Mouse (Mus musculus) fat pad, adult 2 months (tissue): ENCODE results near the gene Ecm1.
"Not testable (repeated sequence)": the region's sequence is repeated elsewhere in the genome, so short reads cannot be mapped to it uniquely, and the experiment has no call there.

Experiments
- DNase-seq: peaks from one replicate; pipeline ENCODE4 v3.0.0-alpha.2; 2011; ENCODE audit warnings: low read depth, low spot score; ENCODE audit errors: extremely low read depth

The Ecm1 gene

DNA sequence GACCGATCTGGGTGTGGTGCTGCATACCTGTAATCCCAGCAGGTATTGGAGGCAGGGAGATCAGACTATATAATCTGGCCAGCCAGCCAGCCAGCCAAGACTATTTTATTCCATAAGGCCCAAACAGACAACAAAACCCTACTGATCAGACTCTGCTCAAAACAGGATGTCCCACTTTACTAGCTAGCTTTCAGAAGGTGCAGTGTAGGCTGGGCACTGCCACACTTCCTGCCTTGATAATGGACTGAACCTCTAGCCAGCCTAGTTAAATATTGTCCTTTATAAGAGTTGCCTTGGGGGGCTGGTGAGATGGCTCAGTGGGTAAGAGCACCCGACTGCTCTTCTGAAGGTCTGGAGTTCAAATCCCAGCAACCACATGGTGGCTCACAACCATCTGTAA, 48.8 kb downstream of the Ecm1 start:
- not testable (repeated sequence) for DNase-seq

GRCm38 (mm10) chr3:95689940-95690339, 49.4 kb downstream of the Ecm1 start:
- DNase-seq: no peak

DNA sequence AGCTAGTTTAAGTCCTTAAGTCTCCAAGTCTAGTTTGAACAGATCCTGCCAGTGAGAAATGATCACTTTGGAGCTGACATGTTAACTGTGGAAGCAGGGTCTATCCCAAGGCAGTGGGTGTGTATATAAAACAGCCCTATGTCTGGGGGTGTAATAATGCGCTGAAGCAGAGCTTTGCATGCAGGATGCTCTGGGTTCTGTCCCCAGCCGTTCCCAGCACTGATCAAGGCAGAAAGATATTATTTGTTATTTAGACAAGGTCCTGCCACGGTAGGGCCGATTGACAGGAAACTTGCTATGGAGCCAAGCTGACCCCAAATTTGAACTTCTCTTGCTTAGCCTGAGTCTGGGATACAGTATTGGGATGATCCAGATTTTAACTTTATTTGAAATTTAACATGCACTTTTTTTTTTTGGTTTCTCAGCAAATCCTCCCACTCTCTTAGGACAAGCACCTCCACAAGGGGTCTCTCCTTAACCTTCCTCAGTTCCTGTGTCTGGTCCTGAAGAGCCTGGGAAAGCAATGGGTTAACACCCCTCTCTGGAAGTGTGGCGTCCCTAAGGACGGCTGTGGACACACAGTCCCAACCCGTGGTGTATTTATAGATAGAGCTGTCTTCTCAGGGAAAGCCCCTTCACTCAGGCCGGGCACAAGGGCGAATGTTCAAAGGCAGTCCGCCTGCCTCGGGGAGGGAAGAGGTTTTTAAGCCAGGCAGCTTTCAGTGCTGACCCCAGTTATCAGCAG, 50.0 kb downstream of the Ecm1 start:
- DNase-seq: no peak

DNA sequence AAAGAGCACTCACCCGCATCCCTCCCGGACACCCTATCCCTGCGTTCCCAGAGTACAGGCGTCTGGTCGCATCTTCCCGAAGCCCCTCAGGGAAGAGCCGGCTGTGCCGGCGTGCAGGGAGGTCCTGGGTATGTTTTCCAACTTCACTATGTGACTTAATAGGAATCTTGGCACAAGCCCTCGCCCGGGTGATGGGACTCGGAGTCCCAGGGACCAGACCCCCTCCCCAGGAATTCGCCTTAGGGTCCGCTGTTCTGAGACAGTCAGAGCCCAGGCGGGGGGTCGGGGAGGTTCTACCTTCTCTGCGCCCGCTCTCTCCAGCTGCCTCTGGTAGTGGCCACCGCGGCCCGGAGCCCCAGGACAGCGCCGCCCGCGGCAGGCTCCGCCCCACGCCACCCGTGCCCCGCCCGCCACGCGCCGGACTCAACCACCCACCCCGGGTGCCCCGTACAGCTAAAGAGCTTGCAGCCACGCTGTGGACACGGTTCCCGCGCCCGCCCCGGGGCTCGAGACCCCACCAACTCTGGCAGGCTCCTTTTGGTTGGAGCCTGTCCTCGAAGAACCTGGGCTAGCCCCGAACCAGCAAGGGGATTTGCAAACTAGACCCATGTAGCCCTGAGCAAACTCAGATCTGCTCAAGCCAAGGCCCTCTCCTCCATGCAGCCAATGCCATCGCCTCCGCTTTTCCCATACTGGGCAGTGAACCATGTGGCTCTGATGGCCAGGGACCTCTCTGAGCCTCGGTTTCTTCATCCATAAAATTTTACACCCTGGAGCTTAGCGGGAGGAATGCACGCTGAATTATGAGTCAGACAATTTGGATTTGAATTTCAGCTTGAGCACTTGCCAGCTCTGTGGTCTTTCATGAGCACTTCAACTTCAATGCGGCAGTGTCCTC, 51.6 kb downstream of the Ecm1 start, which contains the start of gene Adamtsl4:
Gene Adamtsl4 (minus strand): TSS at position 394 of the 898 bp plus-strand sequence.
- no peak for DNase-seq

- no peak for DNase-seq
Observed at GRCm38 (mm10) chr3:95687168-95687523, 52.2 kb downstream of the Ecm1 start.

DNA sequence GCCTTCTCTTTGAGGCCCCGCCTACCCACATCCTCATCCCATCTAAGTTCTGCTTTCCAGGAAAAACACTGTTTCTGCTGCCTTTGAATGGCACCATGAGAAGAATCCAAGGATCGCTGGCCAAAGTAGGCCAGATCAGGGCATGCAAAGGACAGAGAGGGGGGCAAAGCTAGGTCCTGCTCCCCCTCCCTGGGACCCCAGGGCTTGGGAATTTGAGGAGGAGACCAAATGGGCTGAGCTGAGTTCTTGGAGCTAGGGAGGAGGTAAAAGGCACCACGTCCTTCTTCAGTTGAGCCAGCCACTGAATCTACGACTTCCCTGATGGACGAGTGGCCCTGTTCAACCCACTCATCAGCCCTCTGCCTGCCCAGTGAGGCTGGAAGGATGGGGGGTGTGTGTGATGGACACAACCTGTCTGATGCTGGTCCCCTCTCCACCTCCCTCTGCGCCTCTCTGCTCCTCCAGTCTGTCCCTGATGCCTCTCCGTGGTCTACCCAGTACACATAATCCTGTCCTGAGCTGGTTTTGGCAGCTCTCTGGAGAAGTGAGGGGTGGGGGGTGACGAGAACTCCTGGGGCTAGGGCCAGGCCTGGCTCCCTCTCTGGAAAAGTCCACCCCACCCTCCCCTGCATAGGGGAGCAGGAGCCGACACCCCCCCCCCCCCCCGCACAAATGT, 52.7 kb downstream of the Ecm1 start:
- DNase-seq: no peak

DNA sequence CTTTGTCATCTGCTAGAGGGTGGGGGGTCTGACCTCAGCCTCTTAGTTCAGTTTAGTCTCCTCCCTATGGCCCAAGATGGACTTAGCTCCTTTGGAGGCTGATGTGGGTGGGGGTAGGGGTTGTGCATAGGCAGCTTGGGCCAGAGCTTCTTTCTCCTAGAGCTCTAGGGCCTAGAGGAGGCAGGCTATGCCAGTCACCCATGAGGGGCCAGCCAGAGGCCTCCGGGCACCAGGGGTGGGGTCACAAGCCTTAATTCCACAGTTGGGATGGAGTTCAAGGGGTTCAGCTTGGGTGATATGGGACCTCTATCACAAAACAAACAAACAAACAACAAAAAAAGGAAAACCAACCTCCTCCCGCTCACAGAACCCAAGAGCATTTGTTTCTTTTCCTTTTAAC, 53.7 kb downstream of the Ecm1 start:
- DNase-seq: no peak

- DNase-seq: no peak
Observed at GRCm38 (mm10) chr3:95685301-95685700, 54.1 kb downstream of the Ecm1 start.

DNA sequence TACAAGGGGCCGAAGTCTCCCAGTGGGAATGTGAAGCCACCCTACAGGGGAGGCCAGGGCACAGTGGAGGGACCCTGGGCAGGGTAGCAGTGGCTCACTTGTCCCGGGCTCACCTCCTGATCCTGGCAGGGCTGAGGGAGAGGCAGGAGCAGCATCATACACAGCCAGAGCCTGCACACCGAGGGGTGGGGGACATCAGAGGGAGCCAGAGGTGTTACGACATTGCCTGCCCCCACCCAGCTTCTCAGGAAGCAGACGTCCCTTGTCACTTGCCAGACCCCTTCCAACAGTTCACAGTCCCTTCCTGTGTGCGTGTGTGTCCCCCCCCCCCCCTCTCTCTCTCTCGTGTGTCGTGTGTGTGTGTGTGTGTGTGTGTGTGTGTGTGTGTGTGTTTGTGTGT, 54.5 kb downstream of the Ecm1 start:
- DNase-seq: no peak
